Mouse (Mus musculus): Measurements from ENCODE around the gene Hemgn. TPM values are rescaled to one million over a fixed set of nuclear protein-coding genes. Genes with fewer than 3 reads are reported as not detected.

The Hemgn gene
- polyA plus RNA-seq, 1 experiment: not detected

- H3K4me3 ChIP-seq (ENCODE audit: insufficient read depth, low read depth, low read length): peak overlapping the region; percentile 89
- no peaks in the 10 kb centered on the region for H3K4me1 ChIP-seq (ENCODE audit: control insufficient read depth, insufficient read depth, insufficient read length, low read length)
- peak overlapping the region; percentile 98 for H3K27ac ChIP-seq (replicated peaks; ENCODE audit: low read depth, low read length)
Observed at GRCm38 (mm10) chr4:46389612-46390341, 23.5 kb downstream of the Hemgn start.

- no peaks in the 10 kb centered on the region for H3K4me1 ChIP-seq (ENCODE audit: control insufficient read depth, insufficient read depth, insufficient read length, low read length)
- peak within 1 kb of the TSS; percentile 89 for H3K4me3 ChIP-seq (ENCODE audit: insufficient read depth, low read depth, low read length)
- peak within 1 kb of the TSS; percentile 98 for H3K27ac ChIP-seq (replicated peaks; ENCODE audit: low read depth, low read length)
Observed at GRCm38 (mm10) chr4:46389013-46389611, 24.2 kb downstream of the Hemgn start, which contains the start of gene Trmo. Gene Trmo, minus strand, starts transcription at chr4:46389437.

GRCm38 (mm10) chr4:46388556-46388955 is 24.8 kb downstream of the Hemgn start:
- Histone ChIP-seq H3K4me3 (ENCODE audit: insufficient read depth, low read depth, low read length) (peak overlapping the region; percentile 89), H3K27ac (replicated peaks; ENCODE audit: low read depth, low read length) (0 out of 2 replicates have a peak overlapping the region, but pooled peaks have one; percentile 32), H3K4me1 (ENCODE audit: control insufficient read depth, insufficient read depth, insufficient read length, low read length) (no peaks in the 10 kb centered on the region)

GRCm38 (mm10) chr4:46374869-46375368 is 38.4 kb downstream of the Hemgn start:
- Histone ChIP-seq H3K27ac (replicated peaks; ENCODE audit: low read depth, low read length) (no peak overlapping the region), H3K4me3 (ENCODE audit: insufficient read depth, low read depth, low read length) (peak overlapping the region; percentile 21), H3K4me1 (ENCODE audit: control insufficient read depth, insufficient read depth, insufficient read length, low read length) (no peaks in the 10 kb centered on the region)

GRCm38 (mm10) chr4:46374455-46374854 is 38.9 kb downstream of the Hemgn start:
- H3K4me1 ChIP-seq (ENCODE audit: control insufficient read depth, insufficient read depth, insufficient read length, low read length): no peaks in the 10 kb centered on the region
- H3K4me3 ChIP-seq (ENCODE audit: insufficient read depth, low read depth, low read length): no peak overlapping the region
- no peak overlapping the region for H3K27ac ChIP-seq (replicated peaks; ENCODE audit: low read depth, low read length)

GRCm38 (mm10) chr4:46371030-46371429 is 42.3 kb downstream of the Hemgn start:
- H3K4me3 ChIP-seq (ENCODE audit: insufficient read depth, low read depth, low read length): no peak overlapping the region
- no peaks in the 10 kb centered on the region for H3K4me1 ChIP-seq (ENCODE audit: control insufficient read depth, insufficient read depth, insufficient read length, low read length)
- H3K27ac ChIP-seq (replicated peaks; ENCODE audit: low read depth, low read length): no peak overlapping the region

- H3K4me3 ChIP-seq (ENCODE audit: insufficient read depth, low read depth, low read length): no peak overlapping the region
- no peak overlapping the region for H3K27ac ChIP-seq (replicated peaks; ENCODE audit: low read depth, low read length)
Observed at GRCm38 (mm10) chr4:46370406-46370805, 42.9 kb downstream of the Hemgn start.

GRCm38 (mm10) chr4:46369070-46369469 is 44.2 kb downstream of the Hemgn start:
- Histone ChIP-seq H3K4me3 (ENCODE audit: insufficient read depth, low read depth, low read length) (no peak overlapping the region), H3K27ac (replicated peaks; ENCODE audit: low read depth, low read length) (no peak overlapping the region), H3K4me1 (ENCODE audit: control insufficient read depth, insufficient read depth, insufficient read length, low read length) (no peaks in the 10 kb centered on the region)

More at GRCm38 (mm10) chr4:46370406-46370805, 42.9 kb downstream of the Hemgn start:
- no peaks in the 10 kb centered on the region for H3K4me1 ChIP-seq (ENCODE audit: control insufficient read depth, insufficient read depth, insufficient read length, low read length)

- no peaks in the 10 kb centered on the region for H3K4me1 ChIP-seq (ENCODE audit: control insufficient read depth, insufficient read depth, insufficient read length, low read length)
- H3K4me3 ChIP-seq (ENCODE audit: insufficient read depth, low read depth, low read length): no peak overlapping the region
- H3K27ac ChIP-seq (replicated peaks; ENCODE audit: low read depth, low read length): no peak overlapping the region
Observed at GRCm38 (mm10) chr4:46367487-46367959, 45.8 kb downstream of the Hemgn start.

GRCm38 (mm10) chr4:46364360-46364759 is 48.9 kb downstream of the Hemgn start:
- Histone ChIP-seq H3K4me3 (ENCODE audit: insufficient read depth, low read depth, low read length) (no peak overlapping the region), H3K27ac (replicated peaks; ENCODE audit: low read depth, low read length) (no peak overlapping the region), H3K4me1 (ENCODE audit: control insufficient read depth, insufficient read depth, insufficient read length, low read length) (no peaks in the 10 kb centered on the region)

GRCm38 (mm10) chr4:46361258-46361657 is 52.0 kb downstream of the Hemgn start:
- H3K4me3 ChIP-seq (ENCODE audit: insufficient read depth, low read depth, low read length): no peak overlapping the region

GRCm38 (mm10) chr4:46359539-46360253 is 53.6 kb downstream of the Hemgn start:
- no peaks in the 10 kb centered on the region for H3K4me1 ChIP-seq (ENCODE audit: control insufficient read depth, insufficient read depth, insufficient read length, low read length)
- no peak overlapping the region for H3K4me3 ChIP-seq (ENCODE audit: insufficient read depth, low read depth, low read length)
- H3K27ac ChIP-seq (replicated peaks; ENCODE audit: low read depth, low read length): no peak overlapping the region

More at GRCm38 (mm10) chr4:46361258-46361657, 52.0 kb downstream of the Hemgn start:
- H3K27ac ChIP-seq (replicated peaks; ENCODE audit: low read depth, low read length): no peak overlapping the region
- H3K4me1 ChIP-seq (ENCODE audit: control insufficient read depth, insufficient read depth, insufficient read length, low read length): no peaks in the 10 kb centered on the region

- H3K27ac ChIP-seq (replicated peaks; ENCODE audit: low read depth, low read length): no peak overlapping the region
- H3K4me1 ChIP-seq (ENCODE audit: control insufficient read depth, insufficient read depth, insufficient read length, low read length): no peaks in the 10 kb centered on the region
- no peak overlapping the region for H3K4me3 ChIP-seq (ENCODE audit: insufficient read depth, low read depth, low read length)
Observed at GRCm38 (mm10) chr4:46356351-46357133, 56.8 kb downstream of the Hemgn start.

GRCm38 (mm10) chr4:46353045-46353444 is 60.3 kb downstream of the Hemgn start:
- Histone ChIP-seq H3K4me1 (ENCODE audit: control insufficient read depth, insufficient read depth, insufficient read length, low read length) (no peaks in the 10 kb centered on the region), H3K4me3 (ENCODE audit: insufficient read depth, low read depth, low read length) (no peak overlapping the region), H3K27ac (replicated peaks; ENCODE audit: low read depth, low read length) (no peak overlapping the region)

Data from brown adipose tissue, adult 24 weeks (tissue).